Mouse (Mus musculus) heart, embryonic 11.5 days (tissue): Measurements from ENCODE around the gene Ibtk. TPM values are rescaled to one million over a fixed set of nuclear protein-coding genes. Genes with fewer than 3 reads are reported as not detected.

Experiments used
- ATAC-seq: fragments of 200-750 bp; cut with Nextera tagmentation; replicated peaks from 2 replicates; pipeline ENCODE4 v1.8.0; 2017; ENCODE audit warnings: moderate library complexity; ENCODE audit not compliant: insufficient number of reproducible peaks, low FRiP score, low TSS enrichment
- H3K27ac ChIP-seq: fragments of 300-500 bp; sonication (generic); 2 replicates; pipeline ENCODE4 v1.5.1; 2014; ENCODE audit warnings: mild to moderate bottlenecking, low read depth, low read length
- H3K27me3 ChIP-seq: fragments of 300-500 bp; sonication (generic); 2 replicates; pipeline ENCODE4 v1.6.1; 2014; ENCODE audit warnings: mild to moderate bottlenecking, low read length, mixed read lengths; ENCODE audit not compliant: control insufficient read depth, insufficient read depth
- H3K36me3 ChIP-seq: fragments of 300-500 bp; sonication (generic); 2 replicates; pipeline ENCODE4 v1.6.1; 2014; ENCODE audit warnings: mild to moderate bottlenecking, low read length, moderate library complexity, mixed read lengths; ENCODE audit not compliant: control insufficient read depth, insufficient read depth
- H3K4me1 ChIP-seq: fragments of 300-500 bp; sonication (generic); 2 replicates; pipeline ENCODE4 v1.6.1; 2014; ENCODE audit warnings: low read length; ENCODE audit not compliant: control insufficient read depth, insufficient read depth
- H3K4me2 ChIP-seq: fragments of 300-500 bp; sonication (generic); 2 replicates; pipeline ENCODE4 v1.6.1; 2014; ENCODE audit warnings: mild to moderate bottlenecking, moderate library complexity
- H3K4me3 ChIP-seq: fragments of 300-500 bp; sonication (generic); 2 replicates; pipeline ENCODE4 v1.5.1; 2014; ENCODE audit warnings: low read depth, low read length
- H3K9ac ChIP-seq: fragments of 300-500 bp; sonication (generic); 2 replicates; pipeline ENCODE4 v1.6.1; 2014; ENCODE audit warnings: mild to moderate bottlenecking, low read depth, low read length, moderate library complexity
- H3K9me3 ChIP-seq: fragments of 300-500 bp; sonication (generic); replicated peaks from 2 replicates; pipeline ENCODE4 v1.6.1; 2016; ENCODE audit warnings: low read length; ENCODE audit not compliant: control insufficient read depth
- WGBS: fragments of 180-500 bp; shearing (Covaris S2); extraction: QIAGEN DNeasy Blood & Tissue Kit; methylation state at CpG from one replicate; pipeline ENCODE4 v1.1.7; 2014; ENCODE audit not compliant: insufficient replicate concordance; 5-methylcytosine and 5-hydroxymethylcytosine counted together
- polyA plus RNA-seq: library from polyadenylated mRNA; unstranded; fragments of >200 nt; fragmentation: Nextera tagmentation; extraction: Ambion mirVana; gene quantifications from 2 replicates; pipeline ENCODE4 v1.2.1, GENCODE M21; 2014

The Ibtk gene
- polyA plus RNA-seq, 1 experiment from 2014 or later = 33.0 TPM

GRCm38 (mm10) chr9:85769057-85769789, 20.1 kb upstream of the Ibtk start:
- ATAC-seq = no peak
- Histone ChIP-seq H3K36me3 (no peaks in the 10 kb centered on the region), H3K4me2 (no peak overlapping the region), H3K27ac (no peak overlapping the region), H3K9me3 (no peaks in the 10 kb centered on the region), H3K27me3 (no peaks in the 10 kb centered on the region), H3K9ac (no peak overlapping the region), H3K4me3 (no peak overlapping the region), H3K4me1 (no peaks in the 10 kb centered on the region)
- 44% methylated on average over 12 of the region's 12 CpGs for WGBS

- Histone ChIP-seq H3K27me3 (no peaks in the 10 kb centered on the region), H3K27ac (no peak overlapping the region), H3K4me2 (no peak overlapping the region), H3K9ac (no peak overlapping the region), H3K36me3 (no peaks in the 10 kb centered on the region), H3K9me3 (no peaks in the 10 kb centered on the region), H3K4me3 (no peak overlapping the region), H3K4me1 (no peaks in the 10 kb centered on the region)
- no peak for ATAC-seq
- 91% methylated on average over 2 of the region's 2 CpGs for WGBS
Measured at GRCm38 (mm10) chr9:85767255-85767654, 18.1 kb upstream of the Ibtk start.

GRCm38 (mm10) chr9:85762476-85762875, 13.3 kb upstream of the Ibtk start:
- ATAC-seq = no peak
- H3K4me3 ChIP-seq = no peak overlapping the region
- no peak overlapping the region for H3K4me2 ChIP-seq
- H3K27me3 ChIP-seq = no peaks in the 10 kb centered on the region
- no peak overlapping the region for H3K27ac ChIP-seq
- H3K4me1 ChIP-seq = no peaks in the 10 kb centered on the region
- H3K9ac ChIP-seq = no peak overlapping the region
- H3K9me3 ChIP-seq = no peaks in the 10 kb centered on the region
- H3K36me3 ChIP-seq = no peaks in the 10 kb centered on the region
- 92% methylated on average over 1 of the region's 1 CpGs for WGBS

DNA sequence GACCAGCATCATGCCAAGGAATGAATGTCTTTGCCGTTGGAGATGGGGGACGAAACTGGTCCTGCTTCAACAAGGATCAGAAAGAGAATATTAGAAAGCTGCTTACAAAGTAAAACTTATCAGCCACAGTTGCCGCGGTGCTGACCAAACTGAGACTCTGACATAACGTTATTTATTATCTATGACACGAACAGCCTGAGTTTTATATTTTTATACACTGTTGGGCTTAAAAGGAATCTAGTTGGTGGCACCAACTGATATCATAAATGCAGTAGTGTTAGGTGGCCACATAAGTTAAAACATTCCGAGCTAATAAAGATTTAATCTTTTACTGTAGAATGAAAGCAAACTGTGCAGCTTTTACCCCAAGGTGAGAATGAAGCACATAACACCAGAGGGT, 1.7 kb upstream of the Ibtk start:
- ATAC-seq = no peak
- Histone ChIP-seq H3K4me2 (no peak overlapping the region), H3K4me3 (no peak overlapping the region), H3K27me3 (no peaks in the 10 kb centered on the region), H3K4me1 (peaks cover 14% of the 10 kb centered on the region), H3K27ac (no peak overlapping the region), H3K9ac (no peak overlapping the region), H3K36me3 (no peaks in the 10 kb centered on the region), H3K9me3 (no peaks in the 10 kb centered on the region)
- WGBS = 83% methylated on average over 7 of the region's 7 CpGs

- H3K27me3 ChIP-seq = no peaks in the 10 kb centered on the region
- H3K4me2 ChIP-seq = peak overlapping the region; percentile 89
- H3K9me3 ChIP-seq = no peaks in the 10 kb centered on the region
- WGBS = 34% methylated on average over 5 of the region's 5 CpGs
- H3K27ac ChIP-seq = peak overlapping the region; percentile 99
- no peaks in the 10 kb centered on the region for H3K36me3 ChIP-seq
- peak; percentile 58; the same call in 1 of the 2 replicates for ATAC-seq
- H3K4me1 ChIP-seq = peaks cover 15% of the 10 kb centered on the region
- peak overlapping the region; percentile 90 for H3K4me3 ChIP-seq
- H3K9ac ChIP-seq = peak overlapping the region; percentile 99
Measured at GRCm38 (mm10) chr9:85749922-85750509, 882 bp upstream of the Ibtk start.

DNA sequence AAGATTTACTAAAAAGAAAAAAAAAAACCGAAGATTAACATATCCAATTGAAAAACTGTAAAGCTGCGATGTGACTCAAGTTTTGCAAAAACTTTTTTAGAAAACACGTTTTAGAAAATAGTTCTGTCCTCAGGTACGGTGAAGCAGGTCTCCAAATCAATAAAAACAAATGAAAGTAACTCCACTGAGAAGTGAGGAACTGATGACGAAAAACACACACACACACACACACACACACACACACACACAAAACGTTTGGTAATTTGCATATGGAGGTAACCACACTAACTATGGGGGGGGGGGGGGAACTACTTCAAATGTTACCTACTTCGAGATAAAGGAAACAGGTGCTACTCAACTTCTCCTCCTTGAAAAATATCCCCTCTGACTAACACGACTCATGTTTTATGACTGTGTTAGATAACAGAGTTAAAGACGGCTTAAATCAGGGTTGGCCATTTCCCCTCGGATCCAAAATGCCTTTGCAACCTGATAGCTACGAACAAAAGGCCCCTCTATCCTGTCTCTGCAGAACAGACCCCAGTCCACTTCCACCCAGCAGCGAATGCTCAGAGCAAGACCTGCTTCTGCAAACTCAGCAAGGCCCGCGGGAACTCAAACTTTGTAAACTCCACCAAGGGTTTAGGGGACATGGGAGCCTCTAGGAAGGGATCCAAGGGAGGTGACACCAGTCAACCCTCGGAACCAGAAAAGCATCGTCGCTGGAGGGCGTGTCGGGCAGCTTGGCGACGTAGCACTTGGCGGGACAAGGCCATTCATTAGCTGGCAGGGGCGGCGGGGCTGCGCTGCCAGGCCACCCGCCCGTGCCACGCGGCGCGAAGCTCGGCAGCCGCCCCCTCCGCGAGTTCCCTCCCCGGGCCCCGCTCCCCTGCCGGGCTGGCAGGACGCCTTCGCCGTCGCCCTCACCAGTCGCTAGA, 661 bp downstream of the Ibtk start:
- no peaks in the 10 kb centered on the region for H3K36me3 ChIP-seq
- H3K4me2 ChIP-seq = peak overlapping the region; percentile 89
- 2% methylated on average over 38 of the region's 43 CpGs for WGBS
- no peaks in the 10 kb centered on the region for H3K27me3 ChIP-seq
- H3K9ac ChIP-seq = peak overlapping the region; percentile 99
- H3K9me3 ChIP-seq = no peaks in the 10 kb centered on the region
- H3K4me3 ChIP-seq = peak overlapping the region; percentile 90
- H3K4me1 ChIP-seq = peaks cover 15% of the 10 kb centered on the region
- peak overlapping the region; percentile 99 for H3K27ac ChIP-seq
- ATAC-seq = peak; percentile 67

DNA sequence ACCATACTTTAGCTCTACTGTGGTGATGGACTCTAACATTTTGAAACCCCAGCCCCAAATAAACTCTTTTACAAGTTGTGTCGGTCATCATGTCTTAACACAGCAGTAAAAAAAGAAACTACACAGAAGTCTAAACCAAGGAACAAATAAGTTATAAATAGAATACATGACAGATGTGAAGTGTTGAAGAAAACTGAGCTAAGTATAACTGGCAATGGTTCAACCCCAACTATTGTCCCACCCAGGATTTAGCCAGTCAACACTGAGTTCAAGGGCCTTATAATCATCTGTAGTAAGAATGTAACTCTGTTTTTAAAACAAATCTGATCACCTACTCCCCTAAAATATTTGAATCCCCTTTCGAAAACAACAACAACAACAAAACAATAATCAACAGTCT, 3.6 kb downstream of the Ibtk start:
- Histone ChIP-seq H3K9me3 (no peaks in the 10 kb centered on the region), H3K4me1 (peaks cover 15% of the 10 kb centered on the region), H3K27ac (peak overlapping the region; percentile 46), H3K9ac (no peak overlapping the region), H3K27me3 (no peaks in the 10 kb centered on the region), H3K4me2 (no peak overlapping the region; the same call in 1 of the 2 replicates), H3K36me3 (peaks cover 5% of the 10 kb centered on the region; the same call in 1 of the 2 replicates), H3K4me3 (no peak overlapping the region)
- 74% methylated on average over 2 of the region's 2 CpGs for WGBS
- no peak for ATAC-seq

- WGBS = 82% methylated on average over 11 of the region's 11 CpGs
Measured at GRCm38 (mm10) chr9:85743358-85743757, 5.8 kb downstream of the Ibtk start.

More at GRCm38 (mm10) chr9:85743358-85743757, 5.8 kb downstream of the Ibtk start:
- H3K27me3 ChIP-seq = no peaks in the 10 kb centered on the region
- ATAC-seq = no peak
- H3K36me3 ChIP-seq = peaks cover 6% of the 10 kb centered on the region; the same call in 1 of the 2 replicates
- H3K27ac ChIP-seq = no peak overlapping the region
- no peak overlapping the region for H3K4me2 ChIP-seq
- H3K9ac ChIP-seq = no peak overlapping the region
- no peak overlapping the region for H3K4me3 ChIP-seq
- no peaks in the 10 kb centered on the region for H3K9me3 ChIP-seq
- H3K4me1 ChIP-seq = peaks cover 10% of the 10 kb centered on the region
